Mouse (Mus musculus): ENCODE results near the gene Hmgb1.

- TF ChIP-seq CTCF (IDR thresholded peaks at IDR 0.05; ENCODE audit: low read depth, low read length) (no peak), POLR2A (IDR thresholded peaks at IDR 0.05; ENCODE audit: extremely low read depth, insufficient read depth, low read length) (no peak)
Measured at GRCm38 (mm10) chr5:149007295-149007646, 177.0 kb downstream of the Hmgb1 start.
